Mouse (Mus musculus) small intestine, adult 2 months (tissue): ENCODE data around the gene B3gntl1. TPM values are rescaled to one million over a fixed set of nuclear protein-coding genes. Genes with fewer than 3 reads are reported as not detected.

Experiments used
- H3K27ac ChIP-seq: fragments of 200-500 bp; 2 replicates; pipeline ENCODE4 v1.5.1; 2012; ENCODE audit warnings: low read depth, low read length, control low read depth, inconsistent platforms; ENCODE audit not compliant: insufficient read depth
- H3K27me3 ChIP-seq: fragments of 200-500 bp; 2 replicates; pipeline ENCODE4 v1.6.1; 2012; ENCODE audit warnings: mild to moderate bottlenecking, moderate library complexity, low read length, inconsistent platforms; ENCODE audit not compliant: control insufficient read depth, insufficient read depth
- H3K36me3 ChIP-seq: fragments of 200-500 bp; 2 replicates; pipeline ENCODE4 v1.6.1; 2012; ENCODE audit warnings: mild to moderate bottlenecking, low read length, control low read depth, inconsistent platforms; ENCODE audit not compliant: control insufficient read depth, insufficient read depth
- H3K4me1 ChIP-seq: fragments of 200-500 bp; 2 replicates; pipeline ENCODE4 v1.6.1; 2012; ENCODE audit warnings: low read length, inconsistent platforms, mixed read lengths; ENCODE audit not compliant: control insufficient read depth, insufficient read depth, insufficient read length
- H3K4me3 ChIP-seq: fragments of 200-500 bp; 2 replicates; pipeline ENCODE4 v1.5.1; 2012; ENCODE audit warnings: low read depth, mild to moderate bottlenecking, control low read depth, inconsistent platforms, low read length, moderate library complexity
- CTCF ChIP-seq: fragments of 200-500 bp; IDR thresholded peaks from 2 replicates; pipeline ENCODE4 v1.5.1; 2012; ENCODE audit warnings: low read depth, mild to moderate bottlenecking, control low read depth, inconsistent platforms, low read length, moderate library complexity, mixed read lengths; ENCODE audit not compliant: insufficient replicate concordance, insufficient read length; ENCODE audit errors: extremely low read depth
- POLR2A ChIP-seq: fragments of 200-500 bp; IDR thresholded peaks from 2 replicates; pipeline ENCODE4 v1.6.1; 2012; ENCODE audit warnings: low read depth, mild to moderate bottlenecking, control low read depth, inconsistent platforms, low read length, moderate library complexity
- WGBS: fragments of 180-500 bp; shearing (Covaris S2); methylation state at CpG from one replicate; pipeline ENCODE4 v1.1.7; 2018; 5-methylcytosine and 5-hydroxymethylcytosine counted together
- polyA plus RNA-seq: library from polyadenylated mRNA; depleted of rRNA; stranded (reverse); fragments of >200 nt; gene quantifications from 2 replicates; pipeline ENCODE4 v1.2.3, GENCODE M21; 2012

B3gntl1 gene
- polyA plus RNA-seq, 1 experiment: 4.4 TPM

DNA sequence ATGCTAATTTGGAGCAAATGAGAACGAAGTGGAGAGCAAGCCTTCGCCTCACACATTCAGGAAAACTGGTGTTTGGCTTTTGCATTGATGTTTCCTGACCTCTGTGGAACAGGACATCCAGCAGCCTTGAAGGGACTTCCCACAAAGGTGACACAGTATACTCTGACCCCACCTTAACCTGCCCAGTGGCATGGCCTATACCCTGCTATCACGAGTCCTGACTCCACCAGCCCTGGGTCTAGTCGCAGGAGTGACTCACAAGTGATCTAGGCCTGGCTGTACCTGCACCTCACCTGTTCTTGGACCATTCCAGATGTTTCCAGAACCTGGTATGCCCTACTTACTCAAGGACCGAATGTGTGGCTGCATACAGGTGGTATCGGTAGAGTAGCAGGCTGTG, 43.4 kb downstream of the B3gntl1 start:
- 93% methylated on average over 6 of the region's 6 CpGs for WGBS
- Histone ChIP-seq H3K4me1 (no peaks in the 10 kb centered on the region), H3K27ac (no peak overlapping the region), H3K27me3 (no peaks in the 10 kb centered on the region), H3K36me3 (peaks cover 9% of the 10 kb centered on the region), H3K4me3 (no peak overlapping the region)
- TF ChIP-seq POLR2A (no peak), CTCF (no peak)

DNA sequence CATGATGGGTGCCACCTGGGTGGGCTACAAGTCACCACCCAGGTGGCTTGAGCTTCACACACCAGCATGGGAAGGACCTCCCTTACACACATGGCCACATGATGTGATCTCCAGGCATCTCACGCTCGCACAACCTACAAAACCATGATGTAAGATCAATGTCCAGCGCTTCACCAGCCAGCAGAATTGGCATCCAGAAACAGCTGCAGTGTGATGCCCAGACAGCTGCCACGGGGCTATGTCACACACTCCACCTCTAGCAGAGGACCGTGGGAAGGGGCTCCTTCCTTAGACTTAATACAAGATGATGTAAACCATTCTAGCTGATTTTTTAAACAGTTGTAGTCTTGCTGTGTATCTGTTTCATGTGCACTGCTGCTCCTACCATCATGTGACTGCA, 45.4 kb downstream of the B3gntl1 start:
- Histone ChIP-seq H3K27ac (no peak overlapping the region), H3K27me3 (no peaks in the 10 kb centered on the region), H3K4me1 (no peaks in the 10 kb centered on the region), H3K36me3 (peaks cover 19% of the 10 kb centered on the region), H3K4me3 (no peak overlapping the region)
- 85% methylated on average over 5 of the region's 5 CpGs for WGBS
- no peak for TF ChIP-seq POLR2A
- no peak for TF ChIP-seq CTCF

GRCm38 (mm10) chr11:121625007-121625406, 47.9 kb downstream of the B3gntl1 start:
- Histone ChIP-seq H3K4me1 (no peaks in the 10 kb centered on the region), H3K36me3 (peaks cover 20% of the 10 kb centered on the region), H3K27me3 (no peaks in the 10 kb centered on the region), H3K4me3 (no peak overlapping the region), H3K27ac (no peak overlapping the region)
- no peak for TF ChIP-seq CTCF
- no peak for TF ChIP-seq POLR2A
- WGBS: 91% methylated on average over 4 of the region's 4 CpGs

GRCm38 (mm10) chr11:121617371-121617770, 55.6 kb downstream of the B3gntl1 start:
- 92% methylated on average over 1 of the region's 1 CpGs for WGBS
- Histone ChIP-seq H3K4me1 (peaks cover 13% of the 10 kb centered on the region; the same call in 1 of the 2 replicates), H3K36me3 (peaks cover 42% of the 10 kb centered on the region), H3K27me3 (no peaks in the 10 kb centered on the region), H3K27ac (no peak overlapping the region), H3K4me3 (no peak overlapping the region)
- TF ChIP-seq POLR2A (no peak), CTCF (no peak)

GRCm38 (mm10) chr11:121616501-121616900, 56.5 kb downstream of the B3gntl1 start:
- H3K4me1 ChIP-seq: peaks cover 13% of the 10 kb centered on the region; the same call in 1 of the 2 replicates
- H3K4me3 ChIP-seq: no peak overlapping the region
- no peaks in the 10 kb centered on the region for H3K27me3 ChIP-seq
- TF ChIP-seq POLR2A (no peak), CTCF (no peak)
- H3K27ac ChIP-seq: no peak overlapping the region
- H3K36me3 ChIP-seq: peaks cover 40% of the 10 kb centered on the region

DNA sequence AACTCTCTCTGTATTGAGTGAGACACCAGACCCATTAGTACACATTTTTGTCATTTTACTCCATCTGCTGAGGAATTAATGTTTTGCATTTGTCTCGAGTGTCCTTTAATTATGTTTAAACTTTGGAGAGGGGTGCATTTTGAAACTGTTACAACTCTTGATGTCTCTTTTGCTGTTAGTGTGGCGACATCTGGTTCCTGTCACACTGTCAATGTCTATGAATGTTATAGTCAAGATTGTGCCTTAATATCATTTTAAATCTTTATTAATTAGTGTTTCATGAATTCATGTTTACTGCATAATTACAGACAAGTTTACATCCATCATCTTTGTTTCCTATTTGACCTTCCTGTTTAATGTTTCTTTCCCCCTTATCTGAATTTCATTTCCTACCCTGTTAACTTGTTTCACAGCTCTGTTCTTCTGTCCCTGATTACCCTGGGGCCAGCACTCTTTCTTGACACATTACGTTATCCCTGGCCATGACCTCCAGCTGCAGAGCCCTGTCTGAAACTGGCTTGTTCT, 56.9 kb downstream of the B3gntl1 start:
- Histone ChIP-seq H3K27ac (no peak overlapping the region), H3K36me3 (peaks cover 42% of the 10 kb centered on the region), H3K4me1 (peaks cover 13% of the 10 kb centered on the region; the same call in 1 of the 2 replicates), H3K4me3 (no peak overlapping the region), H3K27me3 (no peaks in the 10 kb centered on the region)
- no peak for TF ChIP-seq CTCF
- no peak for TF ChIP-seq POLR2A
- WGBS: 77% methylated on average over 3 of the region's 3 CpGs

DNA sequence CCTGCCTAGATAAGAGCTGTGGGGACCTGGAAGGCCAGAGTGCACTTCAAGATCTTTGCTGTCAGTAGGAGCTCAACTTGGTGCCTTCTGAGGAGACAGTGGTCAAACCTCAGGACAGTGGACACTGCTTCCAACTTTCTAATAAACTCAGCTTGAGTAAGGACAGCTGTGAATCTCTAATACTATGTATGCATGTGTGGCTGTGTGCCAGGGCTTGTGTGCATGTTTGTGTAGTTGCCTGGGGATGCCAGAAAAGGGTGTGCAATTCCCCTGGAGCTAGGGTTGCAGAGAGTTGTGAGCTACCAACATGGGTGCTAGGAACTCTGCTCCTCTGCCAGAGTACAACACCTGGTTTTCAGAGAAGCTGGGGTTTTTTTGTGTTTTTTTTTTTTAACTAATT, 62.0 kb downstream of the B3gntl1 start:
- TF ChIP-seq POLR2A: no peak
- no peak for TF ChIP-seq CTCF
- Histone ChIP-seq H3K4me1 (no peaks in the 10 kb centered on the region), H3K4me3 (no peak overlapping the region), H3K27me3 (no peaks in the 10 kb centered on the region), H3K36me3 (peaks cover 39% of the 10 kb centered on the region), H3K27ac (no peak overlapping the region)

DNA sequence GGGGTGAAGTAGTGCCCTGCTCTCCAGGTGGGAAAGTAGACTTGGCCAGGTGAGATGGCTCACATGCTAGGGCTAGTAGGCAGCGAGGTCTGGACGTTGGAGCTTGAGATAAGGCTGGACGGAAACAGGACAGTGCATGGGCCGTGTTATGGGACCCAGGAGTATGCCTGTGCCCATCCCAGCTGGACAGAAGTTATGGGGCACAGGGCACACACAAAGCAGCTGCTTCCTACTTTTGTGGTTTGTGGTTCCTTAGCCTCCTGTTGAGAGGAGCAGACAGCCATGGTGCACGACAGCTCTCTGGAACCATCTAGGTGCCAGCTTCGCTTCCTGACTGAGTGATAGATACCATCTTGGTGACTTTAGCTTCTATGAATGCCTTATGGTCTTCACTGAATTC, 67.3 kb downstream of the B3gntl1 start:
- Histone ChIP-seq H3K27me3 (no peaks in the 10 kb centered on the region), H3K36me3 (peaks cover 56% of the 10 kb centered on the region), H3K27ac (no peak overlapping the region), H3K4me1 (no peaks in the 10 kb centered on the region), H3K4me3 (no peak overlapping the region)
- TF ChIP-seq POLR2A: no peak
- TF ChIP-seq CTCF: no peak
- 82% methylated on average over 6 of the region's 6 CpGs for WGBS
